Mouse (Mus musculus) MEL (cell line): ENCODE results near the gene Slc25a18. TPM values are rescaled to one million over a fixed set of nuclear protein-coding genes. Genes with fewer than 3 reads are reported as not detected.

Experiments
- DNase-seq: peaks from one replicate; pipeline ENCODE4 v3.0.0; 2011; ENCODE audit warnings: low read depth, low spot score
- H3K27ac ChIP-seq: 2 replicates; pipeline ENCODE4 v1.5.1; 2012; ENCODE audit warnings: low read depth, mild to moderate bottlenecking, control low read depth, low read length, moderate library complexity; ENCODE audit not compliant: control insufficient read depth
- H3K27me3 ChIP-seq, 2 experiments: fragments of 150-350 bp in 1 of 2; sonication (generic) in 1 of 2; 2 replicates each; pipeline ENCODE4 v1.6.1; 2012; ENCODE audit warnings: low read length in 2 of 2, mild to moderate bottlenecking in 2 of 2, improper control_type of control experiment in 1 of 2, moderate library complexity in 1 of 2; ENCODE audit not compliant: insufficient read depth in 2 of 2, control insufficient read depth in 1 of 2
- H3K36me3 ChIP-seq, 2 experiments: 2 replicates each; pipeline ENCODE4 v1.6.1; 2012 to 2014; ENCODE audit warnings: low read length in 2 of 2, improper control_type of control experiment in 1 of 2, inconsistent platforms in 1 of 2, mild to moderate bottlenecking in 1 of 2; ENCODE audit not compliant: insufficient read depth in 2 of 2, control insufficient read depth in 1 of 2
- H3K4me1 ChIP-seq, 2 experiments: fragments of 150-350 bp in 1 of 2; sonication (generic) in 1 of 2; 2 replicates each; pipeline ENCODE4 v1.6.1; 2012; ENCODE audit warnings: low read length in 2 of 2, improper control_type of control experiment in 1 of 2, mild to moderate bottlenecking in 1 of 2; ENCODE audit not compliant: insufficient read depth in 2 of 2, control insufficient read depth in 1 of 2
- H3K4me3 ChIP-seq, 2 experiments: fragments of 150-350 bp in 1 of 2; sonication (generic) in 1 of 2; 2 replicates each; pipeline ENCODE4 v1.5.1; 2012; ENCODE audit warnings: low read depth in 2 of 2, low read length in 2 of 2, mild to moderate bottlenecking in 2 of 2, moderate library complexity in 2 of 2, control low read depth in 1 of 2, improper control_type of control experiment in 1 of 2; ENCODE audit not compliant: control insufficient read depth in 1 of 2, insufficient read depth in 1 of 2
- H3K79me2 ChIP-seq: 2 replicates; pipeline ENCODE4 v1.6.1; 2012; ENCODE audit warnings: mild to moderate bottlenecking, low read length, moderate library complexity; ENCODE audit not compliant: control insufficient read depth, poor library complexity, insufficient read depth
- H3K9ac ChIP-seq: 2 replicates; pipeline ENCODE4 v1.6.1; 2012; ENCODE audit warnings: low read depth, mild to moderate bottlenecking, control low read depth, low read length, moderate library complexity; ENCODE audit not compliant: control insufficient read depth, poor library complexity, severe bottlenecking
- H3K9me3 ChIP-seq: fragments of 150-350 bp; sonication (generic); replicated peaks from 2 replicates; pipeline ENCODE4 v1.6.1; 2012; ENCODE audit warnings: mild to moderate bottlenecking, low read length, improper control_type of control experiment, moderate library complexity; ENCODE audit not compliant: insufficient read depth
- CHD1 ChIP-seq: IDR thresholded peaks from 2 replicates; pipeline ENCODE4 v1.6.1; 2012; ENCODE audit warnings: low read depth, mild to moderate bottlenecking, inconsistent platforms, low read length, improper control_type of control experiment
- CHD2 ChIP-seq: IDR thresholded peaks from 2 replicates; pipeline ENCODE4 v1.6.1; 2011; ENCODE audit warnings: low read length, improper control_type of control experiment
- CTCF ChIP-seq, 3 experiments: IDR thresholded peaks in 2 of 3; conservative IDR thresholded peaks in 1 of 3; 2 replicates each; pipeline ENCODE4 v1.5.1; 2011 to 2012; ENCODE audit warnings: low read length in 3 of 3, low read depth in 2 of 3, mild to moderate bottlenecking in 2 of 3, improper control_type of control experiment in 1 of 3, inconsistent platforms in 1 of 3, mixed read lengths in 1 of 3, moderate library complexity in 1 of 3; ENCODE audit not compliant: control insufficient read depth in 1 of 3, insufficient read depth in 1 of 3, poor library complexity in 1 of 3, severe bottlenecking in 1 of 3
- E2F4 ChIP-seq: IDR thresholded peaks from 2 replicates; pipeline ENCODE4 v1.6.1; 2011; ENCODE audit warnings: low read depth, low read length, improper control_type of control experiment, borderline replicate concordance
- ELF1 ChIP-seq: IDR thresholded peaks from 2 replicates; pipeline ENCODE4 v1.6.1; 2014; ENCODE audit warnings: low read depth, mild to moderate bottlenecking, inconsistent platforms, low read length, improper control_type of control experiment, moderate library complexity
- EP300 ChIP-seq, 2 experiments: IDR thresholded peaks; 2 replicates each; pipeline ENCODE4 v1.6.1; 2011; ENCODE audit warnings: improper control_type of control experiment in 2 of 2, low read length in 2 of 2, low read depth in 1 of 2, mild to moderate bottlenecking in 1 of 2
- ETS1 ChIP-seq: IDR thresholded peaks from 2 replicates; pipeline ENCODE4 v1.6.1; 2012; ENCODE audit warnings: low read depth, mild to moderate bottlenecking, inconsistent platforms, low read length, improper control_type of control experiment, moderate library complexity
- GABPA ChIP-seq: IDR thresholded peaks from 2 replicates; pipeline ENCODE4 v1.6.1; 2012; ENCODE audit warnings: low read depth, mild to moderate bottlenecking, inconsistent platforms, low read length, improper control_type of control experiment, moderate library complexity
- GATA1 ChIP-seq: IDR thresholded peaks from 2 replicates; pipeline ENCODE4 v1.6.1; 2011; ENCODE audit warnings: low read depth, low read length, improper control_type of control experiment
- KAT2A ChIP-seq: conservative IDR thresholded peaks from 2 replicates; pipeline ENCODE4 v1.6.1; 2012; ENCODE audit warnings: low read depth, low read length, improper control_type of control experiment, inconsistent platforms
- MAFK ChIP-seq: IDR thresholded peaks from 2 replicates; pipeline ENCODE4 v1.6.1; 2011; ENCODE audit warnings: low read depth, mild to moderate bottlenecking, low read length, improper control_type of control experiment, borderline replicate concordance
- MAX ChIP-seq: IDR thresholded peaks from 2 replicates; pipeline ENCODE4 v1.6.1; 2011; ENCODE audit warnings: low read length, improper control_type of control experiment
- MAZ ChIP-seq: IDR thresholded peaks from 2 replicates; pipeline ENCODE4 v1.6.1; 2012; ENCODE audit warnings: low read depth, mild to moderate bottlenecking, inconsistent platforms, low read length, improper control_type of control experiment
- MYB ChIP-seq: IDR thresholded peaks from 2 replicates; pipeline ENCODE4 v1.6.1; 2011; ENCODE audit warnings: mild to moderate bottlenecking, low read depth, low read length, improper control_type of control experiment
- NRF1 ChIP-seq: IDR thresholded peaks from 2 replicates; pipeline ENCODE4 v1.6.1; 2014; ENCODE audit warnings: low read depth, mild to moderate bottlenecking, inconsistent platforms, low read length, improper control_type of control experiment, moderate library complexity; ENCODE audit not compliant: poor library complexity, insufficient read depth, severe bottlenecking
- POLR2A ChIP-seq, 2 experiments: IDR thresholded peaks; 2 replicates each; pipeline ENCODE4 v1.6.1; 2011 to 2012; ENCODE audit warnings: low read length in 2 of 2, mild to moderate bottlenecking in 2 of 2, control low read depth in 1 of 2, improper control_type of control experiment in 1 of 2, low read depth in 1 of 2, moderate library complexity in 1 of 2; ENCODE audit not compliant: control insufficient read depth in 1 of 2, insufficient read depth in 1 of 2, poor library complexity in 1 of 2
- RAD21 ChIP-seq: IDR thresholded peaks from 2 replicates; pipeline ENCODE4 v1.6.1; 2011; ENCODE audit warnings: mild to moderate bottlenecking, low read depth, low read length, improper control_type of control experiment
- RCOR1 ChIP-seq: IDR thresholded peaks from 2 replicates; pipeline ENCODE4 v1.6.1; 2012; ENCODE audit warnings: low read depth, mild to moderate bottlenecking, inconsistent platforms, low read length, improper control_type of control experiment
- SIN3A ChIP-seq: IDR thresholded peaks from 2 replicates; pipeline ENCODE4 v1.6.1; 2012; ENCODE audit warnings: low read length, improper control_type of control experiment, inconsistent platforms
- SMC3 ChIP-seq: IDR thresholded peaks from 2 replicates; pipeline ENCODE4 v1.6.1; 2011; ENCODE audit warnings: low read depth, low read length, improper control_type of control experiment
- TCF12 ChIP-seq: IDR thresholded peaks from 2 replicates; pipeline ENCODE4 v1.6.1; 2014; ENCODE audit warnings: low read depth, mild to moderate bottlenecking, inconsistent platforms, low read length, improper control_type of control experiment, moderate library complexity
- UBTF ChIP-seq: IDR thresholded peaks from 2 replicates; pipeline ENCODE4 v1.6.1; 2012; ENCODE audit warnings: low read depth, mild to moderate bottlenecking, inconsistent platforms, low read length, improper control_type of control experiment, moderate library complexity, borderline replicate concordance; ENCODE audit not compliant: insufficient read depth
- ZKSCAN1 ChIP-seq: IDR thresholded peaks from 2 replicates; pipeline ENCODE4 v1.6.1; 2012; ENCODE audit warnings: low read depth, mild to moderate bottlenecking, inconsistent platforms, low read length, improper control_type of control experiment, moderate library complexity
- ZMIZ1 ChIP-seq: IDR thresholded peaks from 2 replicates; pipeline ENCODE4 v1.6.1; 2012; ENCODE audit warnings: low read depth, mild to moderate bottlenecking, inconsistent platforms, low read length, improper control_type of control experiment, moderate library complexity
- ZNF384 ChIP-seq: IDR thresholded peaks from 2 replicates; pipeline ENCODE4 v1.6.1; 2012; ENCODE audit warnings: low read depth, mild to moderate bottlenecking, inconsistent platforms, low read length, improper control_type of control experiment
- polyA plus RNA-seq, 2 experiments: library from polyadenylated mRNA; stranded (reverse) in 1 of 2; unstranded in 1 of 2; fragments of >175 nt in 1 of 2; fragments of >200 nt in 1 of 2; gene quantifications; 2 replicates each; pipeline versions ENCODE4 v1.2.1 to v1.2.4; 2012; ENCODE audit warnings: low replicate concordance in 2 of 2, low read depth in 1 of 2; ENCODE audit not compliant: insufficient read length in 2 of 2, insufficient read depth in 1 of 2, missing spikeins in 1 of 2
- total RNA-seq: library from RNA; depleted of rRNA; stranded (reverse); fragments of 300-350 nt; gene quantifications from 2 replicates; pipeline ENCODE4 v1.2.3, GENCODE M21; 2012

The Slc25a18 gene
- total and polyA plus RNA-seq, 3 experiments, result 0.12 to 0.57 TPM; not detected in 1

- no peak for TF ChIP-seq CTCF (IDR thresholded peaks at IDR 0.05 in 2 of 3, conservative IDR thresholded peaks at IDR 0.05 in 1 of 3; ENCODE audit: control insufficient read depth in 1 of 3, insufficient read depth in 1 of 3, low read depth in 2 of 3, low read length in 3 of 3, poor library complexity in 1 of 3, severe bottlenecking in 1 of 3)
- no peak for TF ChIP-seq RAD21
- peak; percentile 66 for TF ChIP-seq GABPA
- TF ChIP-seq SMC3, result no peak
- no peak for TF ChIP-seq CHD2
- 0 out of 2 replicates have a peak, but pooled peaks have one; percentile 23 for TF ChIP-seq MAFK
- peak; percentile 74 for TF ChIP-seq ZNF384
- TF ChIP-seq SIN3A, result peak; percentile 73
Observed at GRCm38 (mm10) chr6:120832097-120832496, 58.7 kb downstream of the Slc25a18 start (continued).

DNA sequence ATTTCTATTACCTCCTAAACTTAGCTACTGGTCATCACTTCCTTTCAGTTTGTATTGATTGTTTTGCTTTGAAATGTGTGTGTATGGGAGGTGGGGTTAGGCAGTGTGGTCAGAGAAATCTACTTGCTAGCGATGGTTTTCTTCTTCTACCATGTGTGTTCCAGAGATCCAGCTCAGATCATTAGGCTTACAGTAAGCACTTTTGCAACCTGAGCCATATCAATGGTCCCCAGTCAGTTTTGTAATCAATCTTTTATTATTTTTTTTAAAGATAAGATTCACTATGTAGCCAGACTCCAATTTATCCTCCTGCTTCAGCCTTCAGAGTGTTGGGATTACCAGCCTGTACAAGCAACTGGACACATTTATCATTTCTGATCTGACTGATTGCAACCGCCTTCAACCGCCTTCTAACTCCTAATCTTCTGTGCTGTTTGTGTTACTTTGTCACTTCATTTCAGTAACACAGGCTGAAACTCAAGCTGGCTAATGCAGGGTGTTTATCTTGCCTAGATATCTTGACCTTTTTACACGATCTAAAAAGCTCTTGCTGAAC, 61.5 kb downstream of the Slc25a18 start:
- H3K4me1 ChIP-seq, result peaks cover 23 to 34% of the 10 kb centered on the region in 2 experiments
- no peaks in the 10 kb centered on the region for H3K27me3 ChIP-seq
- peak overlapping the region; percentile 99 for H3K27ac ChIP-seq
- H3K36me3 ChIP-seq, result peaks cover 7 to 50% of the 10 kb centered on the region in 2 experiments
- H3K4me3 ChIP-seq, result peak overlapping the region in 1 of 2 experiments; percentile 75; a peak in 1 of 4 replicates
- peaks cover 32% of the 10 kb centered on the region for H3K79me2 ChIP-seq
- DNase-seq, result peak; percentile 65
- peak; percentile 98 for TF ChIP-seq MYB
- no peak for TF ChIP-seq ELF1
- TF ChIP-seq ZNF384, result 0 out of 2 replicates have a peak, but pooled peaks have one; percentile 30
- peak; percentile 91 for TF ChIP-seq TCF12
- TF ChIP-seq MAFK, result no peak
- peak; percentile 75; the same call in 1 of the 2 replicates for TF ChIP-seq ETS1
- TF ChIP-seq EP300 (IDR thresholded peaks at IDR 0.05; ENCODE audit: low read depth in 1 of 2, low read length in 2 of 2), result peak; percentile 85 to 94
- peak; percentile 88 for TF ChIP-seq GATA1
- TF ChIP-seq MAX, result no peak
- TF ChIP-seq, all 39 proteins: peak for 6
- Histone ChIP-seq H3K9me3 (no peaks in the 10 kb centered on the region), H3K9ac (peak overlapping the region; percentile 98; the same call in 1 of the 2 replicates)

- H3K79me2 ChIP-seq, result peaks cover 41% of the 10 kb centered on the region
- H3K36me3 ChIP-seq, result peaks cover 7 to 47% of the 10 kb centered on the region in 2 experiments
- H3K27me3 ChIP-seq, result no peaks in the 10 kb centered on the region
- peak within 1 kb of the TSS; percentile 98 for H3K9ac ChIP-seq
- H3K4me3 ChIP-seq, result peak within 1 kb of the TSS; percentile 75 to 99
- DNase-seq, result peak; percentile 95
- H3K4me1 ChIP-seq, result peaks cover 20 to 30% of the 10 kb centered on the region in 2 experiments
- no peaks in the 10 kb centered on the region for H3K9me3 ChIP-seq
- peak within 1 kb of the TSS; percentile 99 for H3K27ac ChIP-seq
- TF ChIP-seq MYB, result no peak; the same call in none of the 2 replicates
- TF ChIP-seq MAX, result peak; percentile 64
- peak; percentile 42; the same call in 1 of the 2 replicates for TF ChIP-seq KAT2A
- peak; percentile 79; the same call in 1 of the 2 replicates for TF ChIP-seq CHD1
- TF ChIP-seq ZKSCAN1, result no peak
- 0 out of 2 replicates have a peak, but pooled peaks have one; percentile 37 for TF ChIP-seq GABPA
- TF ChIP-seq UBTF, result no peak
- peak; percentile 77 to 94 for TF ChIP-seq POLR2A (IDR thresholded peaks at IDR 0.05; ENCODE audit: control insufficient read depth in 1 of 2, insufficient read depth in 1 of 2, low read depth in 1 of 2, low read length in 2 of 2, poor library complexity in 1 of 2)
- TF ChIP-seq E2F4, result peak; percentile 28; the same call in 1 of the 2 replicates
- peak; percentile 51 to 59; a peak in 3 of 4 replicates for TF ChIP-seq EP300 (IDR thresholded peaks at IDR 0.05; ENCODE audit: low read depth in 1 of 2, low read length in 2 of 2)
- TF ChIP-seq MAFK, result 0 out of 2 replicates have a peak, but pooled peaks have one; percentile 52
- peak; percentile 54 for TF ChIP-seq RCOR1
- TF ChIP-seq ZMIZ1, result peak; percentile 91; the same call in 1 of the 2 replicates
- TF ChIP-seq NRF1, result peak; percentile 45
- TF ChIP-seq MAZ, result peak; percentile 63; the same call in 1 of the 2 replicates
Observed at GRCm38 (mm10) chr6:120835474-120836374, 62.3 kb downstream of the Slc25a18 start, which contains the start of gene Bcl2l13. TSS of gene Bcl2l13 (plus strand) at chr6:120836212.
